8 mouse cellular contexts compared by ENCODE assay signal in genomic region chr11:96673792-96674191, GRCm38 (mm10).
DNase-seq lines count a peak whose midpoint lies in the region; ATAC-seq and TF ChIP-seq lines count a peak whose summit lies in the region.

No protein-coding gene starts in this region.

- intact Hi-C loops in left cerebral cortex, adult 2 months (cut with DNase I), result loop anchor here (1.0 to 5.0 kb wide), 2 partner anchors 121 to 395 kb away; no protein-coding TSS in a partner anchor

- no peaks in the 10 kb centered on the region for H3K9me3 ChIP-seq in heart, embryonic 12.5 days (replicated peaks)
- H3K9me3 ChIP-seq in kidney, embryonic 15.5 days (replicated peaks), result no peaks in the 10 kb centered on the region
- H3K9me3 ChIP-seq in liver, embryonic 15.5 days (replicated peaks), result no peaks in the 10 kb centered on the region
- H3K9me3 ChIP-seq in neural tube, embryonic 13.5 days, result no peaks in the 10 kb centered on the region

- H3K4me2 ChIP-seq in heart, embryonic 12.5 days, result peak overlapping the region; percentile 67
- peak overlapping the region; percentile 50 for H3K4me2 ChIP-seq in kidney, embryonic 15.5 days
- H3K4me2 ChIP-seq in liver, embryonic 15.5 days, result peak overlapping the region; percentile 18; the same call in 1 of the 2 replicates
- H3K4me2 ChIP-seq in neural tube, embryonic 13.5 days, result peak overlapping the region; percentile 51

- H3K9ac ChIP-seq in heart, embryonic 12.5 days, result peak overlapping the region; percentile 24; the same call in 1 of the 2 replicates
- peak overlapping the region; percentile 42 for H3K9ac ChIP-seq in kidney, embryonic 15.5 days
- no peak overlapping the region for H3K9ac ChIP-seq in liver, embryonic 15.5 days
- peak overlapping the region; percentile 71 for H3K9ac ChIP-seq in neural tube, embryonic 13.5 days

- peak; percentile 72 for ATAC-seq in heart, embryonic 12.5 days (ENCODE audit: insufficient number of reproducible peaks, low FRiP score)
- ATAC-seq in kidney, embryonic 15.5 days (replicated peaks; ENCODE audit: low FRiP score), result peak; percentile 85
- ATAC-seq in liver, embryonic 15.5 days (ENCODE audit: insufficient read depth), result no peak
- peak; percentile 94 for ATAC-seq in neural tube, embryonic 13.5 days (ENCODE audit: low read depth)
- no peak for ATAC-seq in monocyte, adult 5-6 weeks (replicated peaks; ENCODE audit: insufficient number of reproducible peaks, low FRiP score, low TSS enrichment, poor library complexity, severe bottlenecking)

- H3K4me3 ChIP-seq in left cerebral cortex, adult 2 months, result no peak overlapping the region
- peak overlapping the region; percentile 27 for H3K4me3 ChIP-seq in heart, embryonic 12.5 days
- peak overlapping the region; percentile 21; the same call in 1 of the 2 replicates for H3K4me3 ChIP-seq in kidney, embryonic 15.5 days (replicated peaks)
- no peak overlapping the region for H3K4me3 ChIP-seq in liver, embryonic 15.5 days (replicated peaks)
- H3K4me3 ChIP-seq in neural tube, embryonic 13.5 days, result peak overlapping the region; percentile 21; the same call in 1 of the 2 replicates

- peaks cover 30% of the 10 kb centered on the region for H3K27me3 ChIP-seq in heart, embryonic 12.5 days (replicated peaks)
- peaks cover 33% of the 10 kb centered on the region for H3K27me3 ChIP-seq in kidney, embryonic 15.5 days
- no peaks in the 10 kb centered on the region for H3K27me3 ChIP-seq in liver, embryonic 15.5 days
- no peaks in the 10 kb centered on the region for H3K27me3 ChIP-seq in neural tube, embryonic 13.5 days

- peaks cover 22% of the 10 kb centered on the region for H3K4me1 ChIP-seq in heart, embryonic 12.5 days (replicated peaks)
- peaks cover 40% of the 10 kb centered on the region for H3K4me1 ChIP-seq in kidney, embryonic 15.5 days
- H3K4me1 ChIP-seq in liver, embryonic 15.5 days (replicated peaks), result no peaks in the 10 kb centered on the region
- peaks cover 43% of the 10 kb centered on the region for H3K4me1 ChIP-seq in neural tube, embryonic 13.5 days (replicated peaks)

- peak; percentile 67 for TF ChIP-seq CTCF in left cerebral cortex, adult 2 months (IDR thresholded peaks at IDR 0.05)

- H3K27ac ChIP-seq in left cerebral cortex, adult 2 months, result no peak overlapping the region
- H3K27ac ChIP-seq in heart, embryonic 12.5 days (ENCODE audit: poor library complexity, severe bottlenecking), result no peak overlapping the region
- no peak overlapping the region for H3K27ac ChIP-seq in kidney, embryonic 15.5 days
- H3K27ac ChIP-seq in liver, embryonic 15.5 days (replicated peaks), result no peak overlapping the region
- peak overlapping the region; percentile 86 for H3K27ac ChIP-seq in neural tube, embryonic 13.5 days (replicated peaks)

- DNase-seq in left cerebral cortex, adult 2 months (ENCODE audit: extremely low spot score in 1 of 2, low spot score in 2 of 2), result peak; percentile 45 to 54
- DNase-seq in left cerebral cortex, adult 8-10 months (ENCODE audit: low spot score in 2 of 2), result no peak
- DNase-seq in embryo, embryonic 10 days (ENCODE audit: low spot score), result peak; percentile 83

- 3% methylated on average over 6 of the region's 6 CpGs for WGBS in heart, embryonic 12.5 days
- WGBS in kidney, embryonic 15.5 days, result 4% methylated on average over 6 of the region's 6 CpGs
- 8% methylated on average over 6 of the region's 6 CpGs for WGBS in liver, embryonic 15.5 days (ENCODE audit: insufficient replicate concordance)
- 0% methylated on average over 6 of the region's 6 CpGs for WGBS in neural tube, embryonic 13.5 days

- no peaks in the 10 kb centered on the region for H3K36me3 ChIP-seq in heart, embryonic 12.5 days
- H3K36me3 ChIP-seq in kidney, embryonic 15.5 days, result no peaks in the 10 kb centered on the region
- H3K36me3 ChIP-seq in liver, embryonic 15.5 days (replicated peaks), result no peaks in the 10 kb centered on the region
- no peaks in the 10 kb centered on the region for H3K36me3 ChIP-seq in neural tube, embryonic 13.5 days

Comparison
In these comparisons a context has a peak if more than half of its experiments do, and no peak if none do; other contexts are left out.
1. DNase-seq: peak in left cerebral cortex, adult 2 months (2 of 2) and embryo, embryonic 10 days (single experiment); none in left cerebral cortex, adult 8-10 months (0 of 2).
2. H3K4me3 ChIP-seq: peak in heart, embryonic 12.5 days (single experiment), kidney, embryonic 15.5 days (single experiment) and neural tube, embryonic 13.5 days (single experiment); none in left cerebral cortex, adult 2 months (single experiment) and liver, embryonic 15.5 days (single experiment).
3. ATAC-seq: peak in heart, embryonic 12.5 days (single experiment), kidney, embryonic 15.5 days (single experiment) and neural tube, embryonic 13.5 days (single experiment); none in liver, embryonic 15.5 days (single experiment) and monocyte, adult 5-6 weeks (single experiment).
4. Peak in every context shown above with its lines, with median percentiles within 50 percentile points of each other: H3K4me2 ChIP-seq.